Mouse (Mus musculus): ENCODE measurements around the gene Plcb4.
"Not testable (repeated sequence)": the region's sequence is repeated elsewhere in the genome, so short reads cannot be mapped to it uniquely, and the experiment has no call there.

Plcb4 gene

GRCm38 (mm10) chr2:135954760-135955548 is 296.1 kb downstream of the Plcb4 start:
- DNase-seq (ENCODE audit: low spot score in 2 of 2) = no peak

- no peak for DNase-seq (ENCODE audit: low spot score in 2 of 2)
Measured at GRCm38 (mm10) chr2:135955796-135956195, 297.0 kb downstream of the Plcb4 start.

GRCm38 (mm10) chr2:135957689-135958088 is 298.9 kb downstream of the Plcb4 start:
- DNase-seq (ENCODE audit: low spot score in 2 of 2) = peak in 1 of 2 experiments; percentile 6

- DNase-seq (ENCODE audit: low spot score in 2 of 2) = no peak
Measured at GRCm38 (mm10) chr2:135958453-135958852, 299.6 kb downstream of the Plcb4 start.

- no peak for DNase-seq (ENCODE audit: low spot score in 2 of 2)
Measured at GRCm38 (mm10) chr2:135963089-135963488, 304.3 kb downstream of the Plcb4 start.

- peak in 1 of 2 experiments; percentile 7 for DNase-seq (ENCODE audit: low spot score in 2 of 2)
Measured at GRCm38 (mm10) chr2:135966871-135967557, 308.2 kb downstream of the Plcb4 start.

GRCm38 (mm10) chr2:135968159-135968558 is 309.3 kb downstream of the Plcb4 start:
- DNase-seq (ENCODE audit: low spot score in 2 of 2) = no peak

- DNase-seq (ENCODE audit: low spot score in 2 of 2) = no peak
Measured at GRCm38 (mm10) chr2:135970902-135971301, 312.1 kb downstream of the Plcb4 start.

GRCm38 (mm10) chr2:135975978-135976377 is 317.2 kb downstream of the Plcb4 start:
- no peak for DNase-seq (ENCODE audit: low spot score in 2 of 2)

GRCm38 (mm10) chr2:135978790-135979189 is 320.0 kb downstream of the Plcb4 start:
- no peak for DNase-seq (ENCODE audit: low spot score in 2 of 2)

GRCm38 (mm10) chr2:135980428-135980827 is 321.6 kb downstream of the Plcb4 start:
- DNase-seq (ENCODE audit: low spot score in 2 of 2) = no peak

- no peak for DNase-seq (ENCODE audit: low spot score in 2 of 2)
Measured at GRCm38 (mm10) chr2:135983972-135984371, 325.2 kb downstream of the Plcb4 start.

GRCm38 (mm10) chr2:135985536-135986265 is 326.9 kb downstream of the Plcb4 start:
- DNase-seq (ENCODE audit: low spot score in 2 of 2) = no peak

- not testable (repeated sequence) for DNase-seq (ENCODE audit: low spot score in 2 of 2)
Measured at GRCm38 (mm10) chr2:135988475-135988874, 329.7 kb downstream of the Plcb4 start.

GRCm38 (mm10) chr2:135990686-135991085 is 331.9 kb downstream of the Plcb4 start:
- DNase-seq (ENCODE audit: low spot score in 2 of 2) = not testable (repeated sequence)

GRCm38 (mm10) chr2:135993314-135993713 is 334.5 kb downstream of the Plcb4 start:
- no peak for DNase-seq (ENCODE audit: low spot score in 2 of 2)

- no peak for DNase-seq (ENCODE audit: low spot score in 2 of 2)
Measured at GRCm38 (mm10) chr2:135995196-135995595, 336.4 kb downstream of the Plcb4 start.

- DNase-seq (ENCODE audit: low spot score in 2 of 2) = no peak
Measured at GRCm38 (mm10) chr2:135996936-135997335, 338.1 kb downstream of the Plcb4 start.

GRCm38 (mm10) chr2:135997361-135998150 is 338.7 kb downstream of the Plcb4 start:
- DNase-seq (ENCODE audit: low spot score in 2 of 2) = no peak

GRCm38 (mm10) chr2:135998886-135999285 is 340.1 kb downstream of the Plcb4 start:
- DNase-seq (ENCODE audit: low spot score in 2 of 2) = no peak

- no peak for DNase-seq (ENCODE audit: low spot score in 2 of 2)
Measured at GRCm38 (mm10) chr2:135999361-135999760, 340.6 kb downstream of the Plcb4 start.

- no peak for DNase-seq (ENCODE audit: low spot score in 2 of 2)
Measured at GRCm38 (mm10) chr2:136000933-136001332, 342.1 kb downstream of the Plcb4 start.
